ENCODE assay signal across 8 mouse cellular contexts in the genomic region with DNA sequence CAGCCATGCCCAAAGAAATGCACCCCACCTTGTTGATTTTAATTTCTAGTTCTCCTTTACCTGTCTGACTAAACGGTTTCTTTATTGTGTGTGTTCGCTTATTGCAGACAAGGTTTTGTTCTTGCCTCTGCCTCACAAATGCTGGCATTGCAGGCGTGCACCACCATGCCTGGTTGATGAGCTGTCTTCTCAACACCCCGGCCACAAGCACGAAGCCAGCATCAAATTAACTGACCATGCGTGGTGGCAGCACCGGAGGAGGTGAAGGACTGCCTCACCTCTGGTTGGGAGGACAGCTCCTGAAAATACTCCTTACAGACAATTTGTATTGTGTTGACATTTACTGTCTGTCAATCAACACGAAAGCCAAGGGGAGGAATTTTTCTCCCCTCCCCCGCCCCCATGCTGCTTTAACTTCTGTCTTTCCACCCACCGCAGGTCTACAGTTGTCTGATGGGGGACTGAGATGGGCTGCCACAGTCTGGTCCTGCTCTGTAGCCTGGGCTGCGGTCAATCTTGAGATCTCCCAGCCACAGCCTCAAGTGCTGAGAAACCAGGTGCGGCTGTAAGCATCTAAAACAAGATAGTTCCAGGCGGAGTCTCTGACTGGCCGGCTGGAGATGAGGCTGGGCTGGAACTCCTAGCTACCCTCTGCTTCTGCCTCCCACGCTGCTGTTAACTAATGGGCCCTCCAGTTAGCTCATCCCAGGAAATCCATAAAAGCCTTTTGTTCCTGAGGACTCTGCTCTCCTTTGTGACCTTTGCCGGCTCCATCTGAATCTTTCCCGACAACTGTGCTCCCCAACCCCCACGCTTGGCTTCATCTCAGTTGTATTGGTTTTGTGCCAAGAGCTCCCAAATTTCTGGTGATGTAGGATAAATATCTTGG. TPM values are rescaled to one million over a fixed set of nuclear protein-coding genes. Genes with fewer than 3 reads are reported as not detected.
DNase-seq lines count a peak whose midpoint lies in the region; ATAC-seq and TF ChIP-seq lines count a peak whose summit lies in the region.

Gene Rps10 (minus strand): TSS at position 538 of the 889 bp plus-strand sequence.

- ATAC-seq in forebrain, embryonic 14.5 days, result no peak
- ATAC-seq in limb, embryonic 15.5 days (ENCODE audit: insufficient number of reproducible peaks, low FRiP score, low TSS enrichment, low read depth), result no peak
- ATAC-seq in neutrophil, adult 5-6 weeks (ENCODE audit: extremely low read depth, insufficient number of reproducible peaks, low FRiP score, poor library complexity, severe bottlenecking), result no peak

- H3K27ac ChIP-seq in kidney, adult 2 months (ENCODE audit: insufficient read depth, low read depth, low read length), result no peak within 1 kb of the TSS
- H3K27ac ChIP-seq in forebrain, embryonic 14.5 days (ENCODE audit: low read depth, low read length), result peak within 1 kb of the TSS; percentile 84
- H3K27ac ChIP-seq in hindbrain, embryonic 10.5 days, result peak within 1 kb of the TSS; percentile 96
- H3K27ac ChIP-seq in limb, embryonic 15.5 days, result peak within 1 kb of the TSS; percentile 92

- H3K36me3 ChIP-seq in kidney, adult 2 months (ENCODE audit: control insufficient read depth, insufficient read depth, low read length), result no peaks in the 10 kb centered on the region
- peaks cover 29% of the 10 kb centered on the region for H3K36me3 ChIP-seq in forebrain, embryonic 14.5 days (ENCODE audit: control insufficient read depth, insufficient read depth, low read length)
- peaks cover 34% of the 10 kb centered on the region for H3K36me3 ChIP-seq in hindbrain, embryonic 10.5 days
- H3K36me3 ChIP-seq in limb, embryonic 15.5 days, result peaks cover 22% of the 10 kb centered on the region

- TF ChIP-seq POLR2A in kidney, adult 2 months (IDR thresholded peaks at IDR 0.05; ENCODE audit: low read depth, low read length), result no peak

- H3K27me3 ChIP-seq in kidney, adult 2 months (replicated peaks; ENCODE audit: control insufficient read depth, insufficient read depth, low read length), result no peaks in the 10 kb centered on the region
- no peaks in the 10 kb centered on the region for H3K27me3 ChIP-seq in forebrain, embryonic 14.5 days (replicated peaks; ENCODE audit: control insufficient read depth, insufficient read depth, low read length)
- no peaks in the 10 kb centered on the region for H3K27me3 ChIP-seq in hindbrain, embryonic 10.5 days (ENCODE audit: insufficient read depth, poor library complexity, severe bottlenecking)
- H3K27me3 ChIP-seq in limb, embryonic 15.5 days, result no peaks in the 10 kb centered on the region

- H3K4me2 ChIP-seq in forebrain, embryonic 14.5 days (ENCODE audit: low read length), result peak within 1 kb of the TSS; percentile 85
- peak within 1 kb of the TSS; percentile 74 for H3K4me2 ChIP-seq in limb, embryonic 15.5 days

- 0 out of 2 replicates have a peak, but pooled peaks cover 6% of the 10 kb centered on the region for H3K4me1 ChIP-seq in kidney, adult 2 months (ENCODE audit: control insufficient read depth, insufficient read depth, low read length)
- H3K4me1 ChIP-seq in forebrain, embryonic 14.5 days (ENCODE audit: control insufficient read depth, insufficient read depth, low read length), result peaks cover 14% of the 10 kb centered on the region
- peaks cover 45% of the 10 kb centered on the region for H3K4me1 ChIP-seq in hindbrain, embryonic 10.5 days (replicated peaks)
- peaks cover 40% of the 10 kb centered on the region for H3K4me1 ChIP-seq in limb, embryonic 15.5 days

- TF ChIP-seq CTCF in kidney, adult 2 months (conservative IDR thresholded peaks at IDR 0.05; ENCODE audit: insufficient read depth, insufficient read length, low read depth, low read length), result no peak

- peak within 1 kb of the TSS; percentile 22; the same call in 1 of the 2 replicates for H3K9ac ChIP-seq in forebrain, embryonic 14.5 days (ENCODE audit: low read length)
- peak within 1 kb of the TSS; percentile 35; the same call in 1 of the 2 replicates for H3K9ac ChIP-seq in limb, embryonic 15.5 days

- DNase-seq in kidney, adult 2 months, result no peak
- DNase-seq in kidney, adult 11 months, result no peak
- no peak for DNase-seq in adrenal gland, adult 2 months
- DNase-seq in forebrain, embryonic 14.5 days (ENCODE audit: low spot score), result peak; percentile 22
- peak; percentile 38 for DNase-seq in hindbrain, embryonic 10.5 days (ENCODE audit: low spot score)
- DNase-seq in urinary bladder, postnatal 36 days (ENCODE audit: low spot score in 2 of 2), result no peak

- WGBS in kidney, adult 2 months, result 49% methylated on average over 18 of the region's 18 CpGs
- WGBS in forebrain, embryonic 14.5 days, result 47% methylated on average over 18 of the region's 18 CpGs
- WGBS in hindbrain, embryonic 10.5 days, result 37% methylated on average over 18 of the region's 18 CpGs
- 41% methylated on average over 18 of the region's 18 CpGs for WGBS in limb, embryonic 15.5 days

- H3K9me3 ChIP-seq in forebrain, embryonic 14.5 days (replicated peaks; ENCODE audit: control insufficient read depth, low read length), result no peaks in the 10 kb centered on the region
- no peaks in the 10 kb centered on the region for H3K9me3 ChIP-seq in hindbrain, embryonic 10.5 days
- H3K9me3 ChIP-seq in limb, embryonic 15.5 days, result no peaks in the 10 kb centered on the region

- no peak within 1 kb of the TSS; the same call in 1 of the 2 replicates for H3K4me3 ChIP-seq in kidney, adult 2 months (ENCODE audit: insufficient read depth, low read depth, low read length)
- H3K4me3 ChIP-seq in forebrain, embryonic 14.5 days (ENCODE audit: low read depth, low read length), result peak within 1 kb of the TSS; percentile 86
- peak within 1 kb of the TSS; percentile 99 for H3K4me3 ChIP-seq in hindbrain, embryonic 10.5 days
- H3K4me3 ChIP-seq in limb, embryonic 15.5 days, result peak within 1 kb of the TSS; percentile 89

RNA-seq across cellular contexts. Expression of gene Rps10, which starts in this region (rescaled TPM):
- polyA plus RNA-seq in kidney, adult 2 months (2012; rRNA removed), result 814 and 927 TPM in 2 replicates
- total RNA-seq in adrenal gland, adult 2 months (2021), result 1,000 to 10,000 TPM; 1,036 to 1,116 TPM
- 886 and 939 TPM in 2 replicates for polyA plus RNA-seq in adrenal gland, adult 2 months (2012; rRNA removed)
- polyA plus RNA-seq in forebrain, embryonic 14.5 days (2014; fragmentation: Nextera tagmentation; extraction: Ambion mirVana), result 603 and 789 TPM in 2 replicates
- 827 and 832 TPM in 2 replicates for polyA plus RNA-seq in hindbrain, embryonic 10.5 days (2016; fragmentation: Nextera tagmentation; extraction: Ambion mirVana)
- polyA plus RNA-seq in limb, embryonic 15.5 days (2015; fragmentation: Nextera tagmentation; extraction: Ambion mirVana), result 793 and 967 TPM in 2 replicates
- total RNA-seq in neutrophil, adult 5-6 weeks (2017), result 1,097 and 1,122 TPM in 2 replicates

Comparison
In these comparisons a context has a peak if more than half of its experiments do, and no peak if none do; other contexts are left out.
1. DNase-seq: peak in forebrain, embryonic 14.5 days (single experiment) and hindbrain, embryonic 10.5 days (single experiment); none in kidney, adult 2 months (single experiment), kidney, adult 11 months (single experiment), adrenal gland, adult 2 months (single experiment) and urinary bladder, postnatal 36 days (0 of 2).